Mouse (Mus musculus) MEL (cell line): ENCODE results near the gene Esyt2. TPM values are rescaled to one million over a fixed set of nuclear protein-coding genes. Genes with fewer than 3 reads are reported as not detected.

Source experiments
- DNase-seq: peaks from one replicate; pipeline ENCODE4 v3.0.0; 2011; ENCODE audit warnings: low read depth, low spot score
- H3K27ac ChIP-seq: 2 replicates; pipeline ENCODE4 v1.5.1; 2012; ENCODE audit warnings: low read depth, mild to moderate bottlenecking, control low read depth, low read length, moderate library complexity; ENCODE audit not compliant: control insufficient read depth
- H3K27me3 ChIP-seq, 2 experiments: fragments of 150-350 bp in 1 of 2; sonication (generic) in 1 of 2; 2 replicates each; pipeline ENCODE4 v1.6.1; 2012; ENCODE audit warnings: low read length in 2 of 2, mild to moderate bottlenecking in 2 of 2, improper control_type of control experiment in 1 of 2, moderate library complexity in 1 of 2; ENCODE audit not compliant: insufficient read depth in 2 of 2, control insufficient read depth in 1 of 2
- H3K36me3 ChIP-seq, 2 experiments: 2 replicates each; pipeline ENCODE4 v1.6.1; 2012 to 2014; ENCODE audit warnings: low read length in 2 of 2, improper control_type of control experiment in 1 of 2, inconsistent platforms in 1 of 2, mild to moderate bottlenecking in 1 of 2; ENCODE audit not compliant: insufficient read depth in 2 of 2, control insufficient read depth in 1 of 2
- H3K4me1 ChIP-seq, 2 experiments: fragments of 150-350 bp in 1 of 2; sonication (generic) in 1 of 2; 2 replicates each; pipeline ENCODE4 v1.6.1; 2012; ENCODE audit warnings: low read length in 2 of 2, improper control_type of control experiment in 1 of 2, mild to moderate bottlenecking in 1 of 2; ENCODE audit not compliant: insufficient read depth in 2 of 2, control insufficient read depth in 1 of 2
- H3K4me3 ChIP-seq, 2 experiments: fragments of 150-350 bp in 1 of 2; sonication (generic) in 1 of 2; 2 replicates each; pipeline ENCODE4 v1.5.1; 2012; ENCODE audit warnings: low read depth in 2 of 2, low read length in 2 of 2, mild to moderate bottlenecking in 2 of 2, moderate library complexity in 2 of 2, control low read depth in 1 of 2, improper control_type of control experiment in 1 of 2; ENCODE audit not compliant: control insufficient read depth in 1 of 2, insufficient read depth in 1 of 2
- H3K79me2 ChIP-seq: 2 replicates; pipeline ENCODE4 v1.6.1; 2012; ENCODE audit warnings: mild to moderate bottlenecking, low read length, moderate library complexity; ENCODE audit not compliant: control insufficient read depth, poor library complexity, insufficient read depth
- H3K9ac ChIP-seq: 2 replicates; pipeline ENCODE4 v1.6.1; 2012; ENCODE audit warnings: low read depth, mild to moderate bottlenecking, control low read depth, low read length, moderate library complexity; ENCODE audit not compliant: control insufficient read depth, poor library complexity, severe bottlenecking
- H3K9me3 ChIP-seq: fragments of 150-350 bp; sonication (generic); replicated peaks from 2 replicates; pipeline ENCODE4 v1.6.1; 2012; ENCODE audit warnings: mild to moderate bottlenecking, low read length, improper control_type of control experiment, moderate library complexity; ENCODE audit not compliant: insufficient read depth
- BHLHE40 ChIP-seq: IDR thresholded peaks from 2 replicates; pipeline ENCODE4 v1.6.1; 2012; ENCODE audit warnings: low read depth, mild to moderate bottlenecking, inconsistent platforms, low read length, improper control_type of control experiment, borderline replicate concordance
- CHD1 ChIP-seq: IDR thresholded peaks from 2 replicates; pipeline ENCODE4 v1.6.1; 2012; ENCODE audit warnings: low read depth, mild to moderate bottlenecking, inconsistent platforms, low read length, improper control_type of control experiment
- CHD2 ChIP-seq: IDR thresholded peaks from 2 replicates; pipeline ENCODE4 v1.6.1; 2011; ENCODE audit warnings: low read length, improper control_type of control experiment
- ETS1 ChIP-seq: IDR thresholded peaks from 2 replicates; pipeline ENCODE4 v1.6.1; 2012; ENCODE audit warnings: low read depth, mild to moderate bottlenecking, inconsistent platforms, low read length, improper control_type of control experiment, moderate library complexity
- GATA1 ChIP-seq: IDR thresholded peaks from 2 replicates; pipeline ENCODE4 v1.6.1; 2011; ENCODE audit warnings: low read depth, low read length, improper control_type of control experiment
- HCFC1 ChIP-seq: IDR thresholded peaks from 2 replicates; pipeline ENCODE4 v1.6.1; 2012; ENCODE audit warnings: low read depth, mild to moderate bottlenecking, inconsistent platforms, low read length, improper control_type of control experiment, moderate library complexity
- JUND ChIP-seq: IDR thresholded peaks from 2 replicates; pipeline ENCODE4 v1.6.1; 2011; ENCODE audit warnings: low read depth, mild to moderate bottlenecking, improper control_type of control experiment, low read length
- KAT2A ChIP-seq: conservative IDR thresholded peaks from 2 replicates; pipeline ENCODE4 v1.6.1; 2012; ENCODE audit warnings: low read depth, low read length, improper control_type of control experiment, inconsistent platforms
- MAFK ChIP-seq: IDR thresholded peaks from 2 replicates; pipeline ENCODE4 v1.6.1; 2011; ENCODE audit warnings: low read depth, mild to moderate bottlenecking, low read length, improper control_type of control experiment, borderline replicate concordance
- MAX ChIP-seq: IDR thresholded peaks from 2 replicates; pipeline ENCODE4 v1.6.1; 2011; ENCODE audit warnings: low read length, improper control_type of control experiment
- MAZ ChIP-seq: IDR thresholded peaks from 2 replicates; pipeline ENCODE4 v1.6.1; 2012; ENCODE audit warnings: low read depth, mild to moderate bottlenecking, inconsistent platforms, low read length, improper control_type of control experiment
- MEF2A ChIP-seq: IDR thresholded peaks from 2 replicates; pipeline ENCODE4 v1.6.1; 2014; ENCODE audit warnings: low read depth, mild to moderate bottlenecking, inconsistent platforms, low read length, improper control_type of control experiment; ENCODE audit not compliant: poor library complexity, insufficient replicate concordance, severe bottlenecking; ENCODE audit errors: extremely low read depth
- MYC ChIP-seq: IDR thresholded peaks from 2 replicates; pipeline ENCODE4 v1.6.1; 2011; ENCODE audit warnings: low read depth, mild to moderate bottlenecking, low read length, improper control_type of control experiment, moderate library complexity
- NELFE ChIP-seq: IDR thresholded peaks from 2 replicates; pipeline ENCODE4 v1.6.1; 2011; ENCODE audit warnings: low read depth, low read length, improper control_type of control experiment
- POLR2A ChIP-seq, 2 experiments: IDR thresholded peaks; 2 replicates each; pipeline ENCODE4 v1.6.1; 2011 to 2012; ENCODE audit warnings: low read length in 2 of 2, mild to moderate bottlenecking in 2 of 2, control low read depth in 1 of 2, improper control_type of control experiment in 1 of 2, low read depth in 1 of 2, moderate library complexity in 1 of 2; ENCODE audit not compliant: control insufficient read depth in 1 of 2, insufficient read depth in 1 of 2, poor library complexity in 1 of 2
- POLR2AphosphoS2 ChIP-seq: IDR thresholded peaks from 2 replicates; pipeline ENCODE4 v1.6.1; 2011; ENCODE audit warnings: low read length, improper control_type of control experiment
- SMC3 ChIP-seq: IDR thresholded peaks from 2 replicates; pipeline ENCODE4 v1.6.1; 2011; ENCODE audit warnings: low read depth, low read length, improper control_type of control experiment
- TAL1 ChIP-seq: IDR thresholded peaks from 2 replicates; pipeline ENCODE4 v1.6.1; 2012; ENCODE audit warnings: mild to moderate bottlenecking, inconsistent platforms, low read length, moderate library complexity, mixed read lengths
- TBP ChIP-seq: IDR thresholded peaks from 2 replicates; pipeline ENCODE4 v1.8.0; 2011; ENCODE audit warnings: low read depth, low read length, improper control_type of control experiment
- USF1 ChIP-seq: IDR thresholded peaks from 2 replicates; pipeline ENCODE4 v1.6.1; 2014; ENCODE audit warnings: low read depth, mild to moderate bottlenecking, inconsistent platforms, low read length, improper control_type of control experiment, moderate library complexity
- ZC3H11A ChIP-seq: IDR thresholded peaks from 2 replicates; pipeline ENCODE4 v1.6.1; 2012; ENCODE audit warnings: low read depth, mild to moderate bottlenecking, inconsistent platforms, low read length, improper control_type of control experiment
- ZKSCAN1 ChIP-seq: IDR thresholded peaks from 2 replicates; pipeline ENCODE4 v1.6.1; 2012; ENCODE audit warnings: low read depth, mild to moderate bottlenecking, inconsistent platforms, low read length, improper control_type of control experiment, moderate library complexity
- ZMIZ1 ChIP-seq: IDR thresholded peaks from 2 replicates; pipeline ENCODE4 v1.6.1; 2012; ENCODE audit warnings: low read depth, mild to moderate bottlenecking, inconsistent platforms, low read length, improper control_type of control experiment, moderate library complexity
- ZNF384 ChIP-seq: IDR thresholded peaks from 2 replicates; pipeline ENCODE4 v1.6.1; 2012; ENCODE audit warnings: low read depth, mild to moderate bottlenecking, inconsistent platforms, low read length, improper control_type of control experiment
- polyA plus RNA-seq, 2 experiments: library from polyadenylated mRNA; stranded (reverse) in 1 of 2; unstranded in 1 of 2; fragments of >175 nt in 1 of 2; fragments of >200 nt in 1 of 2; gene quantifications; 2 replicates each; pipeline versions ENCODE4 v1.2.1 to v1.2.4; 2012; ENCODE audit warnings: low replicate concordance in 2 of 2, low read depth in 1 of 2; ENCODE audit not compliant: insufficient read length in 2 of 2, insufficient read depth in 1 of 2, missing spikeins in 1 of 2
- total RNA-seq: library from RNA; depleted of rRNA; stranded (reverse); fragments of 300-350 nt; gene quantifications from 2 replicates; pipeline ENCODE4 v1.2.3, GENCODE M21; 2012

Esyt2 gene
- total and polyA plus RNA-seq, 3 experiments, result 45.3 to 77.7 (median 47.5) TPM

- peak overlapping the region; percentile 12; the same call in 1 of the 2 replicates for H3K27ac ChIP-seq
- peak; percentile 84 for DNase-seq
- H3K4me3 ChIP-seq, result peak overlapping the region in 1 of 2 experiments; percentile 89; a peak in 2 of 4 replicates
- no peaks in the 10 kb centered on the region for H3K27me3 ChIP-seq
- peaks cover 5 to 40% of the 10 kb centered on the region in 2 experiments for H3K36me3 ChIP-seq
- H3K9me3 ChIP-seq, result no peaks in the 10 kb centered on the region
- peak overlapping the region; percentile 80 for H3K9ac ChIP-seq
- H3K79me2 ChIP-seq, result peaks cover 50% of the 10 kb centered on the region
- H3K4me1 ChIP-seq, result peaks cover 21 to 31% of the 10 kb centered on the region in 2 experiments
- TF ChIP-seq MAX (no peak), GATA1 (0 out of 2 replicates have a peak, but pooled peaks have one; percentile 21)
Observed at GRCm38 (mm10) chr12:116282856-116283255, 1.9 kb downstream of the Esyt2 start.

GRCm38 (mm10) chr12:116283511-116283910 lies 2.5 kb downstream of the Esyt2 start:
- Histone ChIP-seq H3K27me3 (no peaks in the 10 kb centered on the region), H3K4me3 (peak overlapping the region; percentile 26 to 89; a peak in 3 of 4 replicates), H3K9me3 (no peaks in the 10 kb centered on the region), H3K4me1 (peaks cover 14 to 29% of the 10 kb centered on the region in 2 experiments), H3K36me3 (peaks cover 7 to 36% of the 10 kb centered on the region in 2 experiments), H3K9ac (peak overlapping the region; percentile 43), H3K27ac (peak overlapping the region; percentile 45), H3K79me2 (peaks cover 55% of the 10 kb centered on the region)
- TF ChIP-seq ZNF384, result no peak
- no peak for TF ChIP-seq MAZ
- TF ChIP-seq MYC, result no peak
- TF ChIP-seq GATA1, result peak; percentile 90
- TF ChIP-seq MAFK, result no peak
- TF ChIP-seq USF1, result no peak
- DNase-seq, result peak; percentile 84

GRCm38 (mm10) chr12:116293185-116293584 lies 12.2 kb downstream of the Esyt2 start:
- Histone ChIP-seq H3K9ac (peak overlapping the region; percentile 13; the same call in 1 of the 2 replicates), H3K4me1 (peaks cover 18 to 21% of the 10 kb centered on the region in 2 experiments), H3K9me3 (no peaks in the 10 kb centered on the region), H3K27ac (no peak overlapping the region), H3K4me3 (peak overlapping the region in 1 of 2 experiments; percentile 33; a peak in 2 of 4 replicates), H3K27me3 (no peaks in the 10 kb centered on the region), H3K79me2 (peaks cover 57% of the 10 kb centered on the region), H3K36me3 (peaks cover 6 to 40% of the 10 kb centered on the region in 2 experiments)
- DNase-seq, result peak; percentile 82
- TF ChIP-seq BHLHE40 (peak; percentile 53; the same call in 1 of the 2 replicates), SMC3 (no peak), KAT2A (no peak), ZC3H11A (no peak), CHD2 (no peak), ZMIZ1 (no peak; the same call in 1 of the 2 replicates), HCFC1 (peak; percentile 61; the same call in 1 of the 2 replicates), USF1 (no peak), MAFK (no peak), POLR2A (IDR thresholded peaks at IDR 0.05; ENCODE audit: control insufficient read depth in 1 of 2, insufficient read depth in 1 of 2, low read depth in 1 of 2, low read length in 2 of 2, poor library complexity in 1 of 2) (no peak), MYC (0 out of 2 replicates have a peak, but pooled peaks have one; percentile 53), ETS1 (peak; percentile 90), MAZ (no peak), TAL1 (no peak), MEF2A (peak; percentile 91; the same call in 1 of the 2 replicates), GATA1 (peak; percentile 89), TBP (no peak), POLR2AphosphoS2 (no peak), NELFE (no peak), ZNF384 (peak; percentile 78), ZKSCAN1 (no peak), CHD1 (peak; percentile 64; the same call in 1 of the 2 replicates), JUND (no peak)
